Mouse (Mus musculus): ENCODE measurements around the gene Cacna2d2.

DNA sequence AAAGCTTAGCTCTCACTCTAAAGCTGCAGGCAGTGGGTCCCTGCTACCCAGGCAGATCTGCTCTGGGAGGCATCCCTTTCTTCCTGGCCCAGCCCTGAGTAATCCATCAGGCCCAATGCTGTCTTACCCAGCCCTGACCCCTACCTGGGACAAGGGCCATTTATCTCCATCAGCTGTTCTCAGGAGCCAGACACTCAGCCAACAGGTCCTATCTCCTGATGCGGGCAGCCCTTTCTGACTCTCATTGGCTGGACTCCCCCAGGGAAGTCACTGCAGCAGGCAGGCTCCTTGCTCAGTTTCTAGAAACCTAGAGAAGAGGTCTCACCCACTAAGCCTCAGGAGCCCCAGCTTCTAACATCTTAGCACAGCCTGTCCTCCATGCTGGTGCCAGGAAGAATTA lies 31.1 kb upstream of the Cacna2d2 start:
- TF ChIP-seq CTCF (conservative IDR thresholded peaks at IDR 0.05; ENCODE audit: insufficient read depth, insufficient read length, low read depth, low read length) (no peak), POLR2A (IDR thresholded peaks at IDR 0.05; ENCODE audit: low read depth, low read length) (no peak)

Measured in kidney, adult 2 months (tissue).